Mouse (Mus musculus) MEL (cell line): ENCODE measurements at regions not wholly inside any gene's neighbourhood (a gene's known extent, or its start where the extent isn't known, plus 50 kb on each side); places are given as distances from the start of the nearest gene placed in this dataset.

ENCODE experiments used
- DNase-seq: peaks from one replicate; pipeline ENCODE4 v3.0.0; 2011; ENCODE audit warnings: low read depth, low spot score
- H3K27ac ChIP-seq: 2 replicates; pipeline ENCODE4 v1.5.1; 2012; ENCODE audit warnings: low read depth, mild to moderate bottlenecking, control low read depth, low read length, moderate library complexity; ENCODE audit not compliant: control insufficient read depth
- H3K27me3 ChIP-seq, 2 experiments: fragments of 150-350 bp in 1 of 2; sonication (generic) in 1 of 2; 2 replicates each; pipeline ENCODE4 v1.6.1; 2012; ENCODE audit warnings: low read length in 2 of 2, mild to moderate bottlenecking in 2 of 2, improper control_type of control experiment in 1 of 2, moderate library complexity in 1 of 2; ENCODE audit not compliant: insufficient read depth in 2 of 2, control insufficient read depth in 1 of 2
- H3K36me3 ChIP-seq, 2 experiments: 2 replicates each; pipeline ENCODE4 v1.6.1; 2012 to 2014; ENCODE audit warnings: low read length in 2 of 2, improper control_type of control experiment in 1 of 2, inconsistent platforms in 1 of 2, mild to moderate bottlenecking in 1 of 2; ENCODE audit not compliant: insufficient read depth in 2 of 2, control insufficient read depth in 1 of 2
- H3K4me1 ChIP-seq, 2 experiments: fragments of 150-350 bp in 1 of 2; sonication (generic) in 1 of 2; 2 replicates each; pipeline ENCODE4 v1.6.1; 2012; ENCODE audit warnings: low read length in 2 of 2, improper control_type of control experiment in 1 of 2, mild to moderate bottlenecking in 1 of 2; ENCODE audit not compliant: insufficient read depth in 2 of 2, control insufficient read depth in 1 of 2
- H3K4me3 ChIP-seq, 2 experiments: fragments of 150-350 bp in 1 of 2; sonication (generic) in 1 of 2; 2 replicates each; pipeline ENCODE4 v1.5.1; 2012; ENCODE audit warnings: low read depth in 2 of 2, low read length in 2 of 2, mild to moderate bottlenecking in 2 of 2, moderate library complexity in 2 of 2, control low read depth in 1 of 2, improper control_type of control experiment in 1 of 2; ENCODE audit not compliant: control insufficient read depth in 1 of 2, insufficient read depth in 1 of 2
- H3K79me2 ChIP-seq: 2 replicates; pipeline ENCODE4 v1.6.1; 2012; ENCODE audit warnings: mild to moderate bottlenecking, low read length, moderate library complexity; ENCODE audit not compliant: control insufficient read depth, poor library complexity, insufficient read depth
- H3K9ac ChIP-seq: 2 replicates; pipeline ENCODE4 v1.6.1; 2012; ENCODE audit warnings: low read depth, mild to moderate bottlenecking, control low read depth, low read length, moderate library complexity; ENCODE audit not compliant: control insufficient read depth, poor library complexity, severe bottlenecking
- H3K9me3 ChIP-seq: fragments of 150-350 bp; sonication (generic); replicated peaks from 2 replicates; pipeline ENCODE4 v1.6.1; 2012; ENCODE audit warnings: mild to moderate bottlenecking, low read length, improper control_type of control experiment, moderate library complexity; ENCODE audit not compliant: insufficient read depth
- BHLHE40 ChIP-seq: IDR thresholded peaks from 2 replicates; pipeline ENCODE4 v1.6.1; 2012; ENCODE audit warnings: low read depth, mild to moderate bottlenecking, inconsistent platforms, low read length, improper control_type of control experiment, borderline replicate concordance
- CHD1 ChIP-seq: IDR thresholded peaks from 2 replicates; pipeline ENCODE4 v1.6.1; 2012; ENCODE audit warnings: low read depth, mild to moderate bottlenecking, inconsistent platforms, low read length, improper control_type of control experiment
- CHD2 ChIP-seq: IDR thresholded peaks from 2 replicates; pipeline ENCODE4 v1.6.1; 2011; ENCODE audit warnings: low read length, improper control_type of control experiment
- E2F4 ChIP-seq: IDR thresholded peaks from 2 replicates; pipeline ENCODE4 v1.6.1; 2011; ENCODE audit warnings: low read depth, low read length, improper control_type of control experiment, borderline replicate concordance
- EP300 ChIP-seq, 2 experiments: IDR thresholded peaks; 2 replicates each; pipeline ENCODE4 v1.6.1; 2011; ENCODE audit warnings: improper control_type of control experiment in 2 of 2, low read length in 2 of 2, low read depth in 1 of 2, mild to moderate bottlenecking in 1 of 2
- ETS1 ChIP-seq: IDR thresholded peaks from 2 replicates; pipeline ENCODE4 v1.6.1; 2012; ENCODE audit warnings: low read depth, mild to moderate bottlenecking, inconsistent platforms, low read length, improper control_type of control experiment, moderate library complexity
- GABPA ChIP-seq: IDR thresholded peaks from 2 replicates; pipeline ENCODE4 v1.6.1; 2012; ENCODE audit warnings: low read depth, mild to moderate bottlenecking, inconsistent platforms, low read length, improper control_type of control experiment, moderate library complexity
- HCFC1 ChIP-seq: IDR thresholded peaks from 2 replicates; pipeline ENCODE4 v1.6.1; 2012; ENCODE audit warnings: low read depth, mild to moderate bottlenecking, inconsistent platforms, low read length, improper control_type of control experiment, moderate library complexity
- JUND ChIP-seq: IDR thresholded peaks from 2 replicates; pipeline ENCODE4 v1.6.1; 2011; ENCODE audit warnings: low read depth, mild to moderate bottlenecking, improper control_type of control experiment, low read length
- KAT2A ChIP-seq: conservative IDR thresholded peaks from 2 replicates; pipeline ENCODE4 v1.6.1; 2012; ENCODE audit warnings: low read depth, low read length, improper control_type of control experiment, inconsistent platforms
- MAFK ChIP-seq: IDR thresholded peaks from 2 replicates; pipeline ENCODE4 v1.6.1; 2011; ENCODE audit warnings: low read depth, mild to moderate bottlenecking, low read length, improper control_type of control experiment, borderline replicate concordance
- MAX ChIP-seq: IDR thresholded peaks from 2 replicates; pipeline ENCODE4 v1.6.1; 2011; ENCODE audit warnings: low read length, improper control_type of control experiment
- MEF2A ChIP-seq: IDR thresholded peaks from 2 replicates; pipeline ENCODE4 v1.6.1; 2014; ENCODE audit warnings: low read depth, mild to moderate bottlenecking, inconsistent platforms, low read length, improper control_type of control experiment; ENCODE audit not compliant: poor library complexity, insufficient replicate concordance, severe bottlenecking; ENCODE audit errors: extremely low read depth
- MXI1 ChIP-seq: IDR thresholded peaks from 2 replicates; pipeline ENCODE4 v1.6.1; 2011; ENCODE audit warnings: mild to moderate bottlenecking, low read depth, low read length, improper control_type of control experiment
- MYB ChIP-seq: IDR thresholded peaks from 2 replicates; pipeline ENCODE4 v1.6.1; 2011; ENCODE audit warnings: mild to moderate bottlenecking, low read depth, low read length, improper control_type of control experiment
- MYC ChIP-seq: IDR thresholded peaks from 2 replicates; pipeline ENCODE4 v1.6.1; 2011; ENCODE audit warnings: low read depth, mild to moderate bottlenecking, low read length, improper control_type of control experiment, moderate library complexity
- POLR2AphosphoS2 ChIP-seq: IDR thresholded peaks from 2 replicates; pipeline ENCODE4 v1.6.1; 2011; ENCODE audit warnings: low read length, improper control_type of control experiment
- POLR2AphosphoS5 ChIP-seq: IDR thresholded peaks from 2 replicates; pipeline ENCODE4 v1.6.1; 2012; ENCODE audit warnings: low read depth, borderline replicate concordance, mild to moderate bottlenecking, inconsistent platforms, low read length, moderate library complexity, mixed read lengths
- RAD21 ChIP-seq: IDR thresholded peaks from 2 replicates; pipeline ENCODE4 v1.6.1; 2011; ENCODE audit warnings: mild to moderate bottlenecking, low read depth, low read length, improper control_type of control experiment
- RCOR1 ChIP-seq: IDR thresholded peaks from 2 replicates; pipeline ENCODE4 v1.6.1; 2012; ENCODE audit warnings: low read depth, mild to moderate bottlenecking, inconsistent platforms, low read length, improper control_type of control experiment
- SIN3A ChIP-seq: IDR thresholded peaks from 2 replicates; pipeline ENCODE4 v1.6.1; 2012; ENCODE audit warnings: low read length, improper control_type of control experiment, inconsistent platforms
- SMC3 ChIP-seq: IDR thresholded peaks from 2 replicates; pipeline ENCODE4 v1.6.1; 2011; ENCODE audit warnings: low read depth, low read length, improper control_type of control experiment
- TAL1 ChIP-seq: IDR thresholded peaks from 2 replicates; pipeline ENCODE4 v1.6.1; 2012; ENCODE audit warnings: mild to moderate bottlenecking, inconsistent platforms, low read length, moderate library complexity, mixed read lengths
- TBP ChIP-seq: IDR thresholded peaks from 2 replicates; pipeline ENCODE4 v1.8.0; 2011; ENCODE audit warnings: low read depth, low read length, improper control_type of control experiment
- TCF12 ChIP-seq: IDR thresholded peaks from 2 replicates; pipeline ENCODE4 v1.6.1; 2014; ENCODE audit warnings: low read depth, mild to moderate bottlenecking, inconsistent platforms, low read length, improper control_type of control experiment, moderate library complexity
- UBTF ChIP-seq: IDR thresholded peaks from 2 replicates; pipeline ENCODE4 v1.6.1; 2012; ENCODE audit warnings: low read depth, mild to moderate bottlenecking, inconsistent platforms, low read length, improper control_type of control experiment, moderate library complexity, borderline replicate concordance; ENCODE audit not compliant: insufficient read depth
- USF1 ChIP-seq: IDR thresholded peaks from 2 replicates; pipeline ENCODE4 v1.6.1; 2014; ENCODE audit warnings: low read depth, mild to moderate bottlenecking, inconsistent platforms, low read length, improper control_type of control experiment, moderate library complexity
- USF2 ChIP-seq, 2 experiments: IDR thresholded peaks; 2 replicates each; pipeline ENCODE4 v1.6.1; 2011 to 2012; ENCODE audit warnings: improper control_type of control experiment in 2 of 2, low read length in 2 of 2, borderline replicate concordance in 1 of 2, inconsistent platforms in 1 of 2, low read depth in 1 of 2, mild to moderate bottlenecking in 1 of 2; ENCODE audit not compliant: insufficient read depth in 1 of 2
- ZKSCAN1 ChIP-seq: IDR thresholded peaks from 2 replicates; pipeline ENCODE4 v1.6.1; 2012; ENCODE audit warnings: low read depth, mild to moderate bottlenecking, inconsistent platforms, low read length, improper control_type of control experiment, moderate library complexity
- ZMIZ1 ChIP-seq: IDR thresholded peaks from 2 replicates; pipeline ENCODE4 v1.6.1; 2012; ENCODE audit warnings: low read depth, mild to moderate bottlenecking, inconsistent platforms, low read length, improper control_type of control experiment, moderate library complexity
- ZNF384 ChIP-seq: IDR thresholded peaks from 2 replicates; pipeline ENCODE4 v1.6.1; 2012; ENCODE audit warnings: low read depth, mild to moderate bottlenecking, inconsistent platforms, low read length, improper control_type of control experiment

GRCm38 (mm10) chr2:131683734-131684133, 121.7 kb upstream of the Adra1d start:
- Histone ChIP-seq H3K4me1 (no peaks in the 10 kb centered on the region), H3K9ac (no peak overlapping the region), H3K36me3 (no peaks in the 10 kb centered on the region), H3K27me3 (no peaks in the 10 kb centered on the region), H3K27ac (no peak overlapping the region), H3K4me3 (no peak overlapping the region), H3K9me3 (no peaks in the 10 kb centered on the region), H3K79me2 (no peaks in the 10 kb centered on the region)
- TF ChIP-seq MAFK = no peak
- no peak for TF ChIP-seq EP300 (IDR thresholded peaks at IDR 0.05; ENCODE audit: low read depth in 1 of 2, low read length in 2 of 2)
- TF ChIP-seq USF1 = no peak
- TF ChIP-seq TCF12 = no peak
- no peak for TF ChIP-seq E2F4
- no peak for TF ChIP-seq MYC
- no peak for TF ChIP-seq POLR2AphosphoS5
- no peak for TF ChIP-seq TAL1
- no peak for TF ChIP-seq GABPA
- no peak for TF ChIP-seq USF2 (IDR thresholded peaks at IDR 0.05; ENCODE audit: borderline replicate concordance in 1 of 2, insufficient read depth in 1 of 2, low read depth in 1 of 2, low read length in 2 of 2)
- TF ChIP-seq POLR2AphosphoS2 = no peak
- no peak for TF ChIP-seq CHD2
- no peak for TF ChIP-seq MEF2A
- no peak for TF ChIP-seq MXI1
- TF ChIP-seq ETS1 = no peak
- no peak for TF ChIP-seq TBP
- TF ChIP-seq RCOR1 = no peak
- TF ChIP-seq MYB = no peak
- no peak for TF ChIP-seq ZNF384
- TF ChIP-seq BHLHE40 = no peak
- DNase-seq = no peak

GRCm38 (mm10) chr2:131678484-131678883, 116.4 kb upstream of the Adra1d start:
- TF ChIP-seq HCFC1 = no peak
- no peak for TF ChIP-seq SMC3
- no peak for TF ChIP-seq TAL1
- no peak for TF ChIP-seq CHD2
- no peak for TF ChIP-seq POLR2AphosphoS2
- no peak for TF ChIP-seq MAFK
- no peak for TF ChIP-seq MAX
- no peak for TF ChIP-seq UBTF
- no peak for TF ChIP-seq EP300 (IDR thresholded peaks at IDR 0.05; ENCODE audit: low read depth in 1 of 2, low read length in 2 of 2)
- no peak for TF ChIP-seq BHLHE40
- no peak for TF ChIP-seq KAT2A
- TF ChIP-seq SIN3A = no peak
- TF ChIP-seq RCOR1 = no peak
- no peak for TF ChIP-seq RAD21
- no peak for TF ChIP-seq ZKSCAN1
- no peak for TF ChIP-seq USF2 (IDR thresholded peaks at IDR 0.05; ENCODE audit: borderline replicate concordance in 1 of 2, insufficient read depth in 1 of 2, low read depth in 1 of 2, low read length in 2 of 2)
- no peak for TF ChIP-seq ZMIZ1
- TF ChIP-seq JUND = no peak
- TF ChIP-seq CHD1 = no peak
- TF ChIP-seq MEF2A = no peak
- Histone ChIP-seq H3K27ac (no peak overlapping the region), H3K27me3 (no peaks in the 10 kb centered on the region), H3K36me3 (no peaks in the 10 kb centered on the region), H3K9ac (no peak overlapping the region), H3K4me3 (no peak overlapping the region), H3K79me2 (no peaks in the 10 kb centered on the region), H3K9me3 (no peaks in the 10 kb centered on the region), H3K4me1 (no peaks in the 10 kb centered on the region)
- no peak for DNase-seq
